Mouse (Mus musculus) lung, adult 18-20 months (tissue): ENCODE results near the gene Ifnb1.
A peak's percentile ranks its signal among the peaks of the same experiment; 100 is the strongest.
"Not testable (repeated sequence)": the region's sequence is repeated elsewhere in the genome, so short reads cannot be mapped to it uniquely, and the experiment has no call there.

ENCODE experiments used
- DNase-seq, 2 experiments: peaks; one replicate each; pipeline ENCODE4 v3.0.0; 2022; ENCODE audit warnings: mixed read lengths in 2 of 2

Ifnb1 gene

GRCm38 (mm10) chr4:88522674-88523073, at the start of gene Ifnb1:
Gene Ifnb1, minus strand, starts transcription at chr4:88522774.
- no peak for DNase-seq

GRCm38 (mm10) chr4:88571698-88572097, 49.1 kb upstream of the Ifnb1 start, which contains the start of gene Ifna14:
Gene Ifna14, minus strand, starts transcription at chr4:88571798.
- no peak for DNase-seq

GRCm38 (mm10) chr4:88561791-88562190, 39.2 kb upstream of the Ifnb1 start:
- no peak for DNase-seq

DNA sequence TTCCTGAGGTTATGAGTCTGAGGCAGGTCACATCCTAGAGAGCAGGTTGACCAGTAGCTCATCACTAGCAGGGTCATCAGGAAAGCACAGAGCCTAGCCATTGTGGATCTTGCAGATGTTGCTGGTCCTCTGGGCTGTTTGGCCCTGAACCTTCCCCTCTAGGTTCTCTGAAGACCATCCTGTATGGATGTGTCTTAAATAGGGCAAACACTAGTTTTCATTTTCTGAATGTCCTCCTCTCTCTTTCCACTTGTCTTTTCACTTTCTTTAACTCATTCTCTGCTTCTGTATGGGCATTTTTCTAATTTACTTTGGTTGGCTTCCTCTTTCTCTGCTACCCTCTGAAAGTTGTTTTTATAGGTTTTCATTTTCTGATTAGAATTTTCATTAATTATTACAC, 35.6 kb upstream of the Ifnb1 start, which contains the start of gene Ifna15:
Ifna15 (minus strand) TSS at position 101 of the 400 bp plus-strand sequence.
- DNase-seq = not testable (repeated sequence)

GRCm38 (mm10) chr4:88550161-88550945, 27.8 kb upstream of the Ifnb1 start:
- peak; percentile 81 to 84 for DNase-seq

DNA sequence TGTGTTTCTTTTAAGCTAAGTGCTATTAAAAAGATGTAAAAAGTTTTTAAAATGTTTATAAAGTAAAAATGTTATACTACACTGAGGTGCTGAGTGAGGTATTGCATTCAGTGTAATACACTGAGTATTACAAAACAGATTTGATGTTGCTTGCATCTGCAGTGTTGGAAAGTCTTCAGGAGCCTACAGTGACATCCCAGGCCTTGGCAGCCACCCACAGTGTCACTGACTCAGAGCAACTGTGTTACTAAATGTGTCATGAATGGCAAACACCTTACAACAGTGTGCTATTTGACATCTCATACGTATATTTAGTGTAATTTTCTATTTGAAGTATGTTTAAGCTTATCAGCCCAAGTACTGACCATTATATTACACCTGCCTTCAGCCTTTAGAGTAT, 25.4 kb upstream of the Ifnb1 start:
- DNase-seq = no peak

DNA sequence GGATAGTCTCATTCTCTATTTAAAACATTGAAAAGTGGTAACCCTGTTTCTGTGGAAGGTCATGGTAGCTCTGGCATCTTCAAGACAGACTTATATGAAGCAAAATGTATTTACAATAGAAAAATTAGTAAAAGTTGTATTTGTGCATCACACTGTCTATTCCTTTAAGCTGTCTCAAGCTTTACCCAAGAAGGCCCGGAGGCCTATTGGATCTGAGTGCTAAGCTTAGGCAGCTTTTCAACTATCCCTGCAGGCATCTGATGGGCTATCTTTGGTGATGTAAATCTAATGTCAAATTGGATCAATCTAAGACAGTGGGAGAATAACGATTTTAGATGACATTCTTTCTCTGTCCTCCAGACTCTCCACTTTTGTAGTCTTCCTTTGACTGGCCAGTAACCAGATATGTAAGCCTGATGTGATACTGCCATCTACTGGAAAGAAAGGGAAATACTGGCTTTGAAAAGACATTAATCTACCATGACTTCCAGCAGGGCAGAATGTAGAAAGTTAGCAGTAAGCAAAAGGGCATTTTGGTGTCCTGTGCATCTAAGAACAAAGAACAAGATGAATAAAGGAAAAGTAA, 21.2 kb upstream of the Ifnb1 start:
- peak in 1 of 2 experiments; percentile 6 for DNase-seq

DNA sequence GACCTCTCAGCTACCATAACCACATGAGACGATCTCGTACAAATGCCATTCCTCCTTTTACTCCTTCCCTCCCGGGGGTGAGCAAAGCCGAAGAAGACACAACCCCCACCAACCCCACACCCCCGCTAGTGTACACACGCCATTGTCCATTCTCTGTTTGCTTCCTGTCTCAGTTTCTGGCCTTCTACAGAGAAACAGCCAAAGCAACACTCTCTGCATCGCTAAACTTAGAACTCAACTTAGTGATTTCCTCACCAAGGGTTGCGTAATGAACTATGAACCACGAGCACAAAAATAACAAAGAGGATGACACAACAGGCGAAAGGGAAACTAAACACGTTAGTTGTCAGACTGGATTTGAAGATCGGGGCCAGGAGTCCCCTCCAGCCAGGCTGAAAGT, 14.8 kb upstream of the Ifnb1 start:
- peak; percentile 35 to 71 for DNase-seq

DNA sequence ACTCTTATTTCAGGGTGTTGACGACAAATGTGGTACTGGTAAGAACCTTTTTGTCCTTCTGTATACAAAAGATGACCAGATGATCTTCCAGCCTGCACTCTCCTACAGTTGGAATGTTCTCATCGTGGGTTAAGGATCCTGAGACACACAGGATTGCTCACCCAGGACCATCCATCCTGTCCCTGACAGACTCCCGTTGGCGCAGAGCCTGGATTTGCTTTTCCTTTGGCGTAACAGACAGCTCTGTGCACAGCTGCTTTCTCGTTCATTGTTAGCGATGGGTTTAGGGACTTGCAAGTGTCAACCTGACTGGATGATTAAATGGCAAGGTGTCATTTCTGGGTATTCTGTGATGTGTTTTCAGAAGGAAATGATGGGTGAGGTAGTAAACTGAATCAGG, 14.1 kb upstream of the Ifnb1 start:
- DNase-seq = peak in 1 of 2 experiments; percentile 22

GRCm38 (mm10) chr4:88535742-88536141, 13.2 kb upstream of the Ifnb1 start:
- DNase-seq = no peak

- DNase-seq = no peak
Measured at GRCm38 (mm10) chr4:88534903-88535302, 12.3 kb upstream of the Ifnb1 start.

DNA sequence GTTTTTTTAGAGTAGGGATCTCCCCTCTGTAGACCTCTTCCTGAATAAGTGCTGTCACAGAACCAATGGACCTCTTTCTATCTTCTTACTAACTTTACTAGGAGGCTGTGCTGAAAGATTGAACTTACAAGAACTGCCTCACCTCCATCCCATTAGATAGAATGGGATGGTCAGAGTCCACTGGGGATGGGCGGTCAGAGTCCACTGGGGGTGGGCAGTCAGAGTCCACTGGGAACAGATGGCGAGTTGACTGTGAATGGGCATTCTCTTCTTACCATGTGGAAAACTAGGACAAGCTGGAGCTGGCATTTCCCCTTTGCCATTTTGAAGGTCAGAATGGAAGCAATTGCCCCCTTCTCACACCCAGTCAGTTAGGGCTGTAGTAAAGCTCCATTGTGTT, 10.9 kb upstream of the Ifnb1 start:
- DNase-seq = no peak

- no peak for DNase-seq
Measured at GRCm38 (mm10) chr4:88530892-88531291, 8.3 kb upstream of the Ifnb1 start.

DNA sequence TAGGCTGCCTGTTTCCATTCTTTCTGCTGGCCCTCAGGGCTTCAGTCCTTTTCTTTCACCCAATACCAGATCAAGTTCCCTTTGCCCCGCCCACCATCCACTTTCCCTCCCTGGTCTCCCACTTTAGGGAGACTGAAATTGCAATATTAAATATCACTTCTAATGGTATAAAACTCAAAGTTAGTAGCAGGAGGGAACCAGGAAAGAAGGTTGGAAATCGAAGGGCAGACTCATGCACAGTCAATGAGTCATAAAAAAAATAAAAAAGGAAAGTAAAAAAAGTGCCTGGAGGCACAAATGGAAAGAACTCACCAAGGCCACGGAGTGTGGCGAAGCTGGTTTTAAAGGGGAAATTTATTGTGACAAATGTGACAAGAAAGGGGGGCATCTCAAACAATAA, 7.7 kb upstream of the Ifnb1 start:
- DNase-seq = no peak

DNA sequence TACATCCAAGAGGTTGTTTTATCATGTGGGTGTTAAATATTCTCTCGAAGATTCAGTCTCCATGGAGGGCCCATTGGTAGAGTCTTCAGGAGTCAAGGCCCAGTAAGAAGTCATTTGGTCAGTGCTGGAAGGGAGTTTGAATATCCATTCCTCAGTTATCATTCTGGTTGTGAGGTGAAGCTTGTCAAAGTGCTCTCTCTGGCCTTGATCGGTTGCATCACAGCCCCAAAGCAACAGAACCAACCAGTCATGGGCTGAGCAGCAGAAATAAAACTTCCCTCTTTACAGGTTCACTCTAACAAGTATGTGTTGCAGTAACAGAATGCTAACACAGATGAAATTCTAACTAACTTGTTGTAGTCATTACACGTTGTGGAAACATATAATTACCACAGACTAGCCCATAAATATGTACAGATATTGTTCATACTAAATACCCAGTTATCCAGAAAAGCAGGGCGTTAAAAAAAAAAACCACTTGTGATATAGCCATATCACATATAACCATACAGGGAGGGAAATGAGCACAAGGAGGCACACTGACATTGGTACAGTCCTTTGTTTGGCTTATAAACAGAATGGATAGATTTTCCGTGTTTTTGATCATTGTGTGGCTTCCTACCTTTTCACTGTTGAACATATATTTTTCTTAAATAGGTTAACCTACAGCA, 3.9 kb upstream of the Ifnb1 start:
- DNase-seq = no peak

DNA sequence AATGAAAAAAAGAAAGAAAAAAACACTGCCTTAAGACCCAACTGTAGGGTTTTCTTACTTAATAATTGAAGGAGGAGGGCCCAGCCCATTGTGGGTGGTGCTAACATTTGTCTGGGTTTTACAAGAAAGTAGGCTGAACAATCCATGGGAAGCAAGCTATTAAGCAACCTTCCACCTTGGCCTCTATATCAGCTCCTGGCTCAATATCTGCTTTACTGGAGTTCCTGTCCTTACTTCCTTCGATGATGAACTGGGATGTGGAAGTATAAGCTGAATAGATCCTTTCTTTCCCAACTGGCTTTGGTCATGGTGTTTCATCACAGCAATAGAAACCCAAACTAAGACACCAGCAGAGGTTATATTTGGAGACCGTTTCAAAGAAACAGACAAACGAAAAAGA, 2.8 kb upstream of the Ifnb1 start:
- DNase-seq = no peak

DNA sequence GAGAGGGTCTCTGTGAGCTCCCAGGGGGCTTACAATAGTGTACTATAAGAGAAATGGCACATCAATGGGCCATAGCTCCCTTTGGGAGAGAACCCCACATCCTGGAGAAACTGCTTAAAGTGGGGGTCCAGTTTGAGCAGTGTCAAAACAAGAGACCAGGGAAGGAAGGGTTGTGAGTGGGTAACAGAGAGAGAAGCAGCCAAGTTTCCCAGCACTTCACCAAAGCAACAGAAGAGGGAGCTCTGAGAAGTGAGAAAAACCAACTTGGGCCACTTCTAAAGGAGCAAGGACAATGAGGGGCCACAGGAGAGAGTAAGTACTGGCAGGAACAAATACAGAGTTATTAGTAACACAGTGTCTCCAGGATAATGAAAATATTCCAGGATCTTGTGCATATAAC, 667 bp upstream of the Ifnb1 start:
- peak in 1 of 2 experiments; percentile 9 for DNase-seq

GRCm38 (mm10) chr4:88517957-88518356, 4.6 kb downstream of the Ifnb1 start:
- no peak for DNase-seq

DNA sequence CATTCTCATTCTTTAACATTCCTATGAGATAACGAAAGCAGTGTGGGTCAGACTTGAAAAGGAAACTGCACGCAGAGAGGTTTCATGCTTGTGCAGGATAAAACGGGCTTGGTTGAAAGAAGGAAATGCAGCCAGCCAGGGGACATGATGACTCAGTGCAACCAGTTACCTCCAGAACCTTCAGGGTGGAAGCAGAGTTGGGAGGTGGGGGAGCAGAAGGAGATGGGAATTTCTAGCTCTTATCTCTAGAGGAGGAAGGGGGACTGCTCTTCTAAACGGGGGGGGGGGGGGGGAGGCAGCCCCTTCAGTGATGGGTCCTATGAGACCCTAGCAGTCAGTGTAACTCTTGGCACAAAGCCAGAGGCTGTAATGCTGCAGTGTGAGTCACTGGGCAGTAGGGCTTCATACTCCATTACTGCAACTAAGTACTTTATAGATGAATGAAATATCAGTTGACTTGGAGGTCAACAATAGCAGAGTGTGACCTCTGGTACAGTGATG, 6.8 kb downstream of the Ifnb1 start:
- DNase-seq = peak; percentile 47 to 64

DNA sequence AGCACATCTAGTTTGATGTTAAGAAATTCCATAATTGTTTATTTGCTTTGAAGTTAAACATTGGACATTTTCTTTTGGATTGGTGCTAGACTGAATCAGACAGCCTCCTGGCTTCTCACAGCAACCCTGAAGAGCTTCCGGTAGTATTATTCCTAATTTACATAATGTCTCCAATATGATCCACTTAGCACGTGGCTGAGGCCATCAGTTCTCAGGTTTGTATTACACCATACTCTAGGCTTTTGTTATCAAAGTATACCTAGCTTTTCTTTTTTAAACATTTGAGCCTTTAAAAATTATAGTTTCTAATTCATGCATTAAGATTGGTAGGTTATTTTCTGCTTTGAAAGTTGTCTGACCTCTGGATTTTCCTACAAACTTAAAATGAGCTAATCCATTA, 7.3 kb downstream of the Ifnb1 start:
- DNase-seq = no peak

GRCm38 (mm10) chr4:88514403-88514802, 8.2 kb downstream of the Ifnb1 start:
- DNase-seq = peak; percentile 53 to 65

- no peak for DNase-seq
Measured at GRCm38 (mm10) chr4:88513743-88514142, 8.8 kb downstream of the Ifnb1 start.

GRCm38 (mm10) chr4:88503753-88504152, 18.8 kb downstream of the Ifnb1 start:
- no peak for DNase-seq

GRCm38 (mm10) chr4:88501247-88501646, 21.3 kb downstream of the Ifnb1 start:
- DNase-seq = no peak
